Mouse (Mus musculus) NIH3T3 (cell line): Measurements from ENCODE around the gene Clta.

Experiments
- DNase-seq: peaks from one replicate; pipeline ENCODE4 v3.0.0-alpha.2; 2012; ENCODE audit warnings: low read depth

Gene Clta

GRCm38 (mm10) chr4:44004126-44004525 is at the start of gene Clta:
Gene Clta (plus strand): TSS chr4:44004452.
- DNase-seq = no peak

GRCm38 (mm10) chr4:43957292-43957845 is 46.9 kb upstream of the Clta start, which contains the start of gene Glipr2:
Gene Glipr2 (plus strand): TSS chr4:43957401.
- DNase-seq = peak; percentile 95

GRCm38 (mm10) chr4:43957846-43958461 is 46.3 kb upstream of the Clta start:
- peak; percentile 77 for DNase-seq

GRCm38 (mm10) chr4:43959523-43960179 is 44.6 kb upstream of the Clta start:
- DNase-seq = no peak

- no peak for DNase-seq
These were observed 44.0 kb upstream of the Clta start for GRCm38 (mm10) chr4:43960207-43960606.

- no peak for DNase-seq
These were observed 39.9 kb upstream of the Clta start for GRCm38 (mm10) chr4:43964326-43964833.

GRCm38 (mm10) chr4:43964951-43965684 is 39.1 kb upstream of the Clta start:
- no peak for DNase-seq

- DNase-seq = no peak
These were observed 38.3 kb upstream of the Clta start for GRCm38 (mm10) chr4:43965856-43966535.

- DNase-seq = peak; percentile 86
These were observed 35.6 kb upstream of the Clta start for GRCm38 (mm10) chr4:43968650-43969049.

GRCm38 (mm10) chr4:43969373-43969772 is 34.9 kb upstream of the Clta start:
- peak; percentile 71 for DNase-seq

GRCm38 (mm10) chr4:43970393-43971330 is 33.6 kb upstream of the Clta start:
- no peak for DNase-seq

GRCm38 (mm10) chr4:43971541-43972136 is 32.6 kb upstream of the Clta start:
- DNase-seq = no peak

- DNase-seq = peak; percentile 93
These were observed 32.1 kb upstream of the Clta start for GRCm38 (mm10) chr4:43972137-43972591.

GRCm38 (mm10) chr4:43973526-43973981 is 30.7 kb upstream of the Clta start:
- DNase-seq = no peak

GRCm38 (mm10) chr4:43974914-43975616 is 29.2 kb upstream of the Clta start:
- DNase-seq = no peak

- peak; percentile 70 for DNase-seq
These were observed 28.0 kb upstream of the Clta start for GRCm38 (mm10) chr4:43976223-43976740.

- DNase-seq = no peak
These were observed 25.5 kb upstream of the Clta start for GRCm38 (mm10) chr4:43978521-43979443.

- no peak for DNase-seq
These were observed 24.5 kb upstream of the Clta start for GRCm38 (mm10) chr4:43979746-43980145.
